Mouse (Mus musculus): ENCODE data around the gene Vps33a.

Vps33a gene

GRCm38 (mm10) chr5:123572357-123573186 is at the start of gene Vps33a:
Vps33a (minus strand) TSS chr5:123573038.
- peak; percentile 99 for DNase-seq (ENCODE audit: low read depth, low spot score)

- DNase-seq (ENCODE audit: low read depth, low spot score): no peak
Observed at GRCm38 (mm10) chr5:123622421-123622820, 49.6 kb upstream of the Vps33a start.

- peak; percentile 70 for DNase-seq (ENCODE audit: low read depth, low spot score)
Observed at GRCm38 (mm10) chr5:123618558-123618957, 45.7 kb upstream of the Vps33a start.

GRCm38 (mm10) chr5:123614246-123614645 is 41.4 kb upstream of the Vps33a start:
- no peak for DNase-seq (ENCODE audit: low read depth, low spot score)

GRCm38 (mm10) chr5:123609843-123610242 is 37.0 kb upstream of the Vps33a start:
- DNase-seq (ENCODE audit: low read depth, low spot score): peak; percentile 90

- no peak for DNase-seq (ENCODE audit: low read depth, low spot score)
Observed at GRCm38 (mm10) chr5:123609416-123609815, 36.6 kb upstream of the Vps33a start.

GRCm38 (mm10) chr5:123607211-123607669 is 34.4 kb upstream of the Vps33a start:
- DNase-seq (ENCODE audit: low read depth, low spot score): no peak

- no peak for DNase-seq (ENCODE audit: low read depth, low spot score)
Observed at GRCm38 (mm10) chr5:123603496-123603895, 30.7 kb upstream of the Vps33a start.

GRCm38 (mm10) chr5:123602174-123602573 is 29.3 kb upstream of the Vps33a start:
- DNase-seq (ENCODE audit: low read depth, low spot score): no peak

- no peak for DNase-seq (ENCODE audit: low read depth, low spot score)
Observed at GRCm38 (mm10) chr5:123599319-123599718, 26.5 kb upstream of the Vps33a start.

GRCm38 (mm10) chr5:123593622-123594280 is 20.9 kb upstream of the Vps33a start:
- peak; percentile 42 for DNase-seq (ENCODE audit: low read depth, low spot score)

- no peak for DNase-seq (ENCODE audit: low read depth, low spot score)
Observed at GRCm38 (mm10) chr5:123580043-123580442, 7.2 kb upstream of the Vps33a start.

- no peak for DNase-seq (ENCODE audit: low read depth, low spot score)
Observed at GRCm38 (mm10) chr5:123576696-123577095, 3.9 kb upstream of the Vps33a start.

GRCm38 (mm10) chr5:123573362-123573761 is 524 bp upstream of the Vps33a start:
- peak; percentile 15 for DNase-seq (ENCODE audit: low read depth, low spot score)

GRCm38 (mm10) chr5:123561128-123561527 is 11.7 kb downstream of the Vps33a start:
- DNase-seq (ENCODE audit: low read depth, low spot score): no peak

- no peak for DNase-seq (ENCODE audit: low read depth, low spot score)
Observed at GRCm38 (mm10) chr5:123559588-123559987, 13.2 kb downstream of the Vps33a start.

GRCm38 (mm10) chr5:123556451-123556850 is 16.4 kb downstream of the Vps33a start:
- DNase-seq (ENCODE audit: low read depth, low spot score): no peak

GRCm38 (mm10) chr5:123555693-123556092 is 17.1 kb downstream of the Vps33a start:
- no peak for DNase-seq (ENCODE audit: low read depth, low spot score)

- no peak for DNase-seq (ENCODE audit: low read depth, low spot score)
Observed at GRCm38 (mm10) chr5:123533801-123534200, 39.0 kb downstream of the Vps33a start.

- DNase-seq (ENCODE audit: low read depth, low spot score): no peak
Observed at GRCm38 (mm10) chr5:123530056-123530455, 42.8 kb downstream of the Vps33a start.

GRCm38 (mm10) chr5:123528641-123529040 is 44.2 kb downstream of the Vps33a start:
- DNase-seq (ENCODE audit: low read depth, low spot score): no peak

GRCm38 (mm10) chr5:123525916-123526495 is 46.8 kb downstream of the Vps33a start:
- no peak for DNase-seq (ENCODE audit: low read depth, low spot score)
